Mouse (Mus musculus): ENCODE data around the gene Ugcg. TPM values are rescaled to one million over a fixed set of nuclear protein-coding genes. Genes with fewer than 3 reads are reported as not detected.
"Not testable (repeated sequence)": the region's sequence is repeated elsewhere in the genome, so short reads cannot be mapped to it uniquely, and the experiment has no call there.

The Ugcg gene
- total and polyA plus RNA-seq, 2 experiments from 2014 or later: 18.5 to 66.4 TPM

DNA sequence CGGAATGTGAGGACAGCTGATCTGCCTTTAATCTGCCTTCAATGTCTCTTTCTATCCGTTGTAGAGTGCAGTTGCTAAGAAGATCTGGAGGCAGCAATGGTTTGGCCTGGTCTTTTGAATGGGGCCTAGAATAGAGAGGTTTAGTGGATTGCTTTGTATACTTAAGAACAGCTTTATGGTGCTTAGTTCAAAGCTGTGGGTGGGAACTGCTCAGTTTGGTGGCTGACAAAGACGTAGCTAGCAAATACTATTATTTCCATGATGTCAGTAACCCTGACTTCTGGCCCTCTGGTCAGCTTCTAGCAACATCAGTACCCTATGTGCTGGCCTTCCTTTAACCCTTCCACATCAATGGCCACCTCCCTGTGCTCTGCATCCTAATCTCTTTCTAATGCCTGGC lies 68.8 kb downstream of the Ugcg start:
- H3K27me3 ChIP-seq (ENCODE audit: insufficient read depth, low read length): no peaks in the 10 kb centered on the region
- H3K4me3 ChIP-seq (ENCODE audit: low read depth, low read length): no peak overlapping the region
- no peak for TF ChIP-seq CTCF (IDR thresholded peaks at IDR 0.05; ENCODE audit: low read depth)
- H3K4me1 ChIP-seq (ENCODE audit: insufficient read depth): no peaks in the 10 kb centered on the region
- H3K4me2 ChIP-seq (ENCODE audit: low read depth): no peak overlapping the region
- no peaks in the 10 kb centered on the region for H3K36me3 ChIP-seq (ENCODE audit: insufficient read depth)
- no peak for DNase-seq
- H3K9me3 ChIP-seq (ENCODE audit: low read length): no peaks in the 10 kb centered on the region
- 48% methylated on average over 3 of the region's 3 CpGs for WGBS
- no peak overlapping the region for H3K27ac ChIP-seq (ENCODE audit: low read depth, low read length)
- no peak for ATAC-seq
- H3K9ac ChIP-seq: no peak overlapping the region

DNA sequence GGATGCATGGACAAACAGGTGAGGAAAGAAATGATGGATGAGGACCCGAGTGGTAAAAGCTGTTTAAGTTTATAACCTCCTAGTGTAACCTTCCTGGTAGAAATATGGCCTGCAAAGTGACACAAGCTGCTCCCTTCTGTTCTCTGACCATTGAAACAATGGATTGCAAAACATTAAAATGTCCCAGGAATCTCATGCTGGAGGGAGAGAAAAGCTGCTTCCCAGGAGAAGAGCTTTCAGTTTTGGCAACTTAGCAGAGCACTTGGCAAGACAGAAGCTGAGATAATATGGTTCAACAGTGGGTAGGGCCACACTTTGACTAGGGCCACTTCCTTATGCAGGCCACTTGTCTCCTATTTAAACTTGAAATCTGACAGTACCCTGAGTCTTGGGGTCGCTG lies 69.7 kb downstream of the Ugcg start:
- no peak for TF ChIP-seq CTCF (IDR thresholded peaks at IDR 0.05; ENCODE audit: low read depth)
- DNase-seq: no peak
- Histone ChIP-seq H3K4me2 (ENCODE audit: low read depth) (no peak overlapping the region), H3K9me3 (ENCODE audit: low read length) (no peaks in the 10 kb centered on the region), H3K27me3 (ENCODE audit: insufficient read depth, low read length) (no peaks in the 10 kb centered on the region), H3K9ac (no peak overlapping the region), H3K4me3 (ENCODE audit: low read depth, low read length) (no peak overlapping the region), H3K36me3 (ENCODE audit: insufficient read depth) (no peaks in the 10 kb centered on the region), H3K4me1 (ENCODE audit: insufficient read depth) (no peaks in the 10 kb centered on the region), H3K27ac (ENCODE audit: low read depth, low read length) (no peak overlapping the region)
- WGBS: 72% methylated on average over 2 of the region's 2 CpGs
- no peak for ATAC-seq

DNA sequence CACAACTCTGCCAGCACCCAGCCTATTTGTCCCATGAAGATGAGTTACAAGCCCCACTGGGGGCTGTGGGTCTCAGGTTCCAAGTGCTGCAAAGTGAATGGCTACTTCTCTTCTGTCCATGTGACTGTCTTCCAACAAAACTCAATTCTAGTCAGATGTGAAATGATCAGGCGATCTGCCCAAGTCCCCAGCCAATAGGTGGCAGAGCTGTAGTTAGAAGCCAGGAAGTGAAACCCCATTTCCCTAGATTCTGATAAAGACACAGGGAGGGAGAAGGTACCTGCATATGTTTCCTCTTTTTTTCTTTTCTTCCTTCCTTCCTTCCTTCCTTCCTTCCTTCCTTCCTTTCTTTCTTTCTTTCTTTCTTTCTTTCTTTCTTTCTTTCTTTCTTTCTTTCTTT lies 70.7 kb downstream of the Ugcg start:
- TF ChIP-seq CTCF (IDR thresholded peaks at IDR 0.05; ENCODE audit: low read depth): no peak
- no peaks in the 10 kb centered on the region for H3K9me3 ChIP-seq (ENCODE audit: low read length)
- H3K9ac ChIP-seq: no peak overlapping the region
- H3K27me3 ChIP-seq (ENCODE audit: insufficient read depth, low read length): no peaks in the 10 kb centered on the region
- 86% methylated on average over 1 of the region's 1 CpGs for WGBS
- DNase-seq (no peak), ATAC-seq (no peak)
- H3K4me3 ChIP-seq (ENCODE audit: low read depth, low read length): no peak overlapping the region
- H3K4me2 ChIP-seq (ENCODE audit: low read depth): no peak overlapping the region
- H3K36me3 ChIP-seq (ENCODE audit: insufficient read depth): no peaks in the 10 kb centered on the region
- H3K27ac ChIP-seq (ENCODE audit: low read depth, low read length): no peak overlapping the region
- no peaks in the 10 kb centered on the region for H3K4me1 ChIP-seq (ENCODE audit: insufficient read depth)

DNA sequence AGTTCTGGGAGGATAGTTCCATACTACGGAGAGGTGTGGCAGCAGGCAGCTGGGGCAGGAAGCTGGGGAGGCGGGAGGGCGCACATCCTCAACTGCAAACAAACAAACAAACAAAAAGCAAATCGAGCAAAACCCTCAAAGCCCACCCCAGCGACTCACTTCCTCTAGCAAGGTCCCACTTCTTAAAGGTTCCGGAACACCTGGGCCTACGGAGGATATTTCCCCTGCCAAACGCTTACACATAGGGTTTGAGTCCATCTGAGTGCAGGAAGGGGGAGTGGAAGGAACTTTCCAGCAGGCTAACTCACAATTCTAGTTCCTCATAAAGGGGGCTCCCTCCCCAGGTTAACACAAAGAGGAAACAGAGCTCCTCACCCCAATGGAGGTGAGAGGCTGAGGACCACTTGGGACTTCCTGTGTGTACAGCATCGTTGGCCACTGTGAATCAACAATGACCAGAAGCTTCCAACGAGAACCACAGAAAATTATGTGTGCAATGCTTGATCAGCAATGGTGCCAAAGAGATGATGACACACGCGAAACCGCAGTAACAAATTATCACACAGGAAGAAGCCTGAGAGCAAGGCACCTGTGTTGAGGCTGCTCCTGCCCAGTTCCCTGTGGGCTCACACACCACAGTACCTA lies 71.9 kb downstream of the Ugcg start:
- ATAC-seq: no peak
- H3K27me3 ChIP-seq (ENCODE audit: insufficient read depth, low read length): no peaks in the 10 kb centered on the region
- no peak overlapping the region for H3K27ac ChIP-seq (ENCODE audit: low read depth, low read length)
- no peak overlapping the region for H3K4me2 ChIP-seq (ENCODE audit: low read depth)
- no peaks in the 10 kb centered on the region for H3K9me3 ChIP-seq (ENCODE audit: low read length)
- WGBS: 91% methylated on average over 13 of the region's 13 CpGs
- no peak for DNase-seq
- no peaks in the 10 kb centered on the region for H3K4me1 ChIP-seq (ENCODE audit: insufficient read depth)
- H3K4me3 ChIP-seq (ENCODE audit: low read depth, low read length): no peak overlapping the region
- H3K9ac ChIP-seq: no peak overlapping the region
- no peak for TF ChIP-seq CTCF (IDR thresholded peaks at IDR 0.05; ENCODE audit: low read depth)
- H3K36me3 ChIP-seq (ENCODE audit: insufficient read depth): no peaks in the 10 kb centered on the region

DNA sequence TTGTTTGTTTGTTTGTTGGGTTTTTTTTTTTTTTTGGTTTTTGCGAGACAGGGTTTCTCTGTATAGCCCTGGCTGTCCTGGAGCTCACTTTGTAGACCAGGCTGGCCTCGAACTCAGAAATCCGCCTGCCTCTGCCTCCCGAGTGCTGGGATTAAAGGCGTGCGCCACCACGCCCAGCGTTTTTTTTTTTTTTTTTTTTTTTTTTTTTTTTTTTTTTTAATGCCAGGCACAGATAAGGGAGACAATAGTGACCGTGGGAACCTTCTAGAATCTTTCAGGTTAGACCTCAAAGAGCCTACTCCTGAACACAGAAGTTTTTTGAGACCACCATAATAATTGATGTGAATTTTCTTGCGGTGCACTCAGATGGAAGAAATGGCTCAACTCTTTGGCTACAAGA lies 72.5 kb downstream of the Ugcg start:
- not testable (repeated sequence) for H3K4me1 ChIP-seq (ENCODE audit: insufficient read depth); H3K27ac ChIP-seq (ENCODE audit: low read depth, low read length); H3K4me2 ChIP-seq (ENCODE audit: low read depth); ATAC-seq; H3K27me3 ChIP-seq (ENCODE audit: insufficient read depth, low read length); H3K4me3 ChIP-seq (ENCODE audit: low read depth, low read length); H3K9me3 ChIP-seq (ENCODE audit: low read length); H3K36me3 ChIP-seq (ENCODE audit: insufficient read depth); DNase-seq; H3K9ac ChIP-seq
- 88% methylated on average over 10 of the region's 10 CpGs for WGBS

DNA sequence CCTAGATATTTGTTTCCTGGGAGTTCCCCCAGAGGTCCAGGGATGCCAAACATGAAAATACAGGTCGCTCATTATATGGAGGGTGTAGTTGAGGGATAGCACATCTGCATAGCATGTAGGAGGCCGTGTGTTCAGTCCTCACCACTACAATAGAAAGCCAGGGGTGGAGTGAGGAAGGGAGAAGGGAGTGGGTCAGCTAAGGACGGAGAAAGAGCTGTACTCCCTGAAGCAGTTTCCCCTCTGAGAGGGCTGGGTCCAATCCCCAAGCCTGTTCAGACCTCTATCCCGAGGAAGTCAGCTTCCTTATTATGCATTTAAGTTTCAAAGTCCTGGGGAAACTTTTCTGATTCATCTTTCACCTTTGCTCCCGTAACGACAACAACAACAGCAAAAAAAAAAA lies 73.1 kb downstream of the Ugcg start:
- WGBS: 75% methylated on average over 6 of the region's 6 CpGs
- Histone ChIP-seq H3K4me2 (ENCODE audit: low read depth) (no peak overlapping the region), H3K27ac (ENCODE audit: low read depth, low read length) (no peak overlapping the region), H3K4me3 (ENCODE audit: low read depth, low read length) (no peak overlapping the region), H3K27me3 (ENCODE audit: insufficient read depth, low read length) (no peaks in the 10 kb centered on the region), H3K9ac (no peak overlapping the region), H3K36me3 (ENCODE audit: insufficient read depth) (no peaks in the 10 kb centered on the region), H3K9me3 (ENCODE audit: low read length) (no peaks in the 10 kb centered on the region), H3K4me1 (ENCODE audit: insufficient read depth) (no peaks in the 10 kb centered on the region)
- TF ChIP-seq CTCF (IDR thresholded peaks at IDR 0.05; ENCODE audit: low read depth): no peak
- DNase-seq (no peak), ATAC-seq (no peak)

DNA sequence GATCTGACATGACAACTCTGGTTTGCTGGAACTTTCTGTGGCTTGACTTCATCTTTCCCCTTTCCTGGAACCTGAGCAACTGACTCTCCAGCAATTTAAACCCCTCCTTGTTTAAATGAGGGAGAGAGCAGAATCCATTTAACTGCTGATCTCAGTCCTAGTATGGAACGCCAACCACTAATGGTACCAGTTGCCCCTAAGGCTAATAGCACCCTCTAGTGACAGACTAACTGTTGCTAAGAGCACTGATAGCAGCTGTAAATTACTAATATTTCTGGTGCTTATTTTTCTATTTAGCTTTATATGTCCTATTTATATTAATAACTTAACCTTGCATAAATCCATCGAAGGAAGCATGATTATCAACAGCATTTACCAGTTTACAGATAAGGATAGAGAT lies 74.4 kb downstream of the Ugcg start:
- Histone ChIP-seq H3K4me3 (ENCODE audit: low read depth, low read length) (no peak overlapping the region), H3K36me3 (ENCODE audit: insufficient read depth) (no peaks in the 10 kb centered on the region), H3K4me2 (ENCODE audit: low read depth) (no peak overlapping the region), H3K27me3 (ENCODE audit: insufficient read depth, low read length) (no peaks in the 10 kb centered on the region), H3K9me3 (ENCODE audit: low read length) (no peaks in the 10 kb centered on the region), H3K9ac (no peak overlapping the region), H3K4me1 (ENCODE audit: insufficient read depth) (no peaks in the 10 kb centered on the region), H3K27ac (ENCODE audit: low read depth, low read length) (no peak overlapping the region)
- ATAC-seq (no peak), DNase-seq (no peak)
- no peak for TF ChIP-seq CTCF (IDR thresholded peaks at IDR 0.05; ENCODE audit: low read depth)
- 92% methylated on average over 2 of the region's 2 CpGs for whole genome bisulfite sequencing

Data from forebrain, postnatal 0 days (tissue).